Mouse (Mus musculus): ENCODE measurements around the gene Psd. TPM values are rescaled to one million over a fixed set of nuclear protein-coding genes. Genes with fewer than 3 reads are reported as not detected.

Gene Psd
- total and polyA plus RNA-seq, 2 experiments, result 0.46 to 0.57 TPM

- Histone ChIP-seq H3K36me3 (ENCODE audit: control insufficient read depth, insufficient read depth, low read length) (no peaks in the 10 kb centered on the region; the same call in 1 of the 2 replicates), H3K4me1 (ENCODE audit: control insufficient read depth, insufficient read depth, low read length) (0 out of 2 replicates have a peak, but pooled peaks cover 3% of the 10 kb centered on the region)
Observed at GRCm38 (mm10) chr19:46308706-46309435, 18.1 kb downstream of the Psd start.

GRCm38 (mm10) chr19:46308303-46308702 is 18.7 kb downstream of the Psd start:
- no peak for DNase-seq (ENCODE audit: extremely low read depth, low read depth, low spot score)
- TF ChIP-seq CTCF (IDR thresholded peaks at IDR 0.05; ENCODE audit: low read depth, low read length) (no peak), POLR2A (IDR thresholded peaks at IDR 0.05; ENCODE audit: extremely low read depth, insufficient read depth, low read length) (no peak)
- H3K4me3 ChIP-seq (ENCODE audit: insufficient read depth, low read depth, low read length), result no peak overlapping the region
- H3K27me3 ChIP-seq (ENCODE audit: control insufficient read depth, insufficient read depth, low read length), result no peaks in the 10 kb centered on the region
- no peak overlapping the region for H3K9ac ChIP-seq (ENCODE audit: low read depth, low read length)
- no peaks in the 10 kb centered on the region; the same call in 1 of the 2 replicates for H3K36me3 ChIP-seq (ENCODE audit: control insufficient read depth, insufficient read depth, low read length)
- H3K4me1 ChIP-seq (ENCODE audit: control insufficient read depth, insufficient read depth, low read length), result 0 out of 2 replicates have a peak, but pooled peaks cover 3% of the 10 kb centered on the region
- WGBS, result 92% methylated on average over 16 of the region's 16 CpGs
- H3K79me2 ChIP-seq (ENCODE audit: control insufficient read depth, insufficient read depth, low read length), result no peaks in the 10 kb centered on the region
- no peak overlapping the region for H3K27ac ChIP-seq (replicated peaks; ENCODE audit: insufficient read depth, low read depth, low read length)

More at GRCm38 (mm10) chr19:46308706-46309435, 18.1 kb downstream of the Psd start:
- H3K9ac ChIP-seq (ENCODE audit: low read depth, low read length), result peak overlapping the region; percentile 57
- peak; percentile 48 for DNase-seq (ENCODE audit: extremely low read depth, low read depth, low spot score)
- H3K27ac ChIP-seq (replicated peaks; ENCODE audit: insufficient read depth, low read depth, low read length), result no peak overlapping the region
- TF ChIP-seq CTCF (IDR thresholded peaks at IDR 0.05; ENCODE audit: low read depth, low read length) (peak; percentile 95), POLR2A (IDR thresholded peaks at IDR 0.05; ENCODE audit: extremely low read depth, insufficient read depth, low read length) (no peak)
- no peaks in the 10 kb centered on the region for H3K27me3 ChIP-seq (ENCODE audit: control insufficient read depth, insufficient read depth, low read length)
- no peak overlapping the region; the same call in 1 of the 2 replicates for H3K4me3 ChIP-seq (ENCODE audit: insufficient read depth, low read depth, low read length)
- 12% methylated on average over 47 of the region's 47 CpGs for WGBS
- no peaks in the 10 kb centered on the region for H3K79me2 ChIP-seq (ENCODE audit: control insufficient read depth, insufficient read depth, low read length)

GRCm38 (mm10) chr19:46307781-46308180 is 19.2 kb downstream of the Psd start:
- Histone ChIP-seq H3K36me3 (ENCODE audit: control insufficient read depth, insufficient read depth, low read length) (no peaks in the 10 kb centered on the region; the same call in 1 of the 2 replicates), H3K27me3 (ENCODE audit: control insufficient read depth, insufficient read depth, low read length) (no peaks in the 10 kb centered on the region), H3K4me3 (ENCODE audit: insufficient read depth, low read depth, low read length) (no peak overlapping the region), H3K9ac (ENCODE audit: low read depth, low read length) (no peak overlapping the region), H3K79me2 (ENCODE audit: control insufficient read depth, insufficient read depth, low read length) (no peaks in the 10 kb centered on the region), H3K27ac (replicated peaks; ENCODE audit: insufficient read depth, low read depth, low read length) (no peak overlapping the region), H3K4me1 (ENCODE audit: control insufficient read depth, insufficient read depth, low read length) (0 out of 2 replicates have a peak, but pooled peaks cover 3% of the 10 kb centered on the region)
- DNase-seq (ENCODE audit: extremely low read depth, low read depth, low spot score), result no peak
- whole genome bisulfite sequencing, result 96% methylated on average over 16 of the region's 16 CpGs
- TF ChIP-seq POLR2A (IDR thresholded peaks at IDR 0.05; ENCODE audit: extremely low read depth, insufficient read depth, low read length) (no peak), CTCF (IDR thresholded peaks at IDR 0.05; ENCODE audit: low read depth, low read length) (no peak)

- Histone ChIP-seq H3K79me2 (ENCODE audit: control insufficient read depth, insufficient read depth, low read length) (no peaks in the 10 kb centered on the region), H3K4me3 (ENCODE audit: insufficient read depth, low read depth, low read length) (no peak overlapping the region), H3K27ac (replicated peaks; ENCODE audit: insufficient read depth, low read depth, low read length) (no peak overlapping the region), H3K36me3 (ENCODE audit: control insufficient read depth, insufficient read depth, low read length) (no peaks in the 10 kb centered on the region; the same call in 1 of the 2 replicates), H3K4me1 (ENCODE audit: control insufficient read depth, insufficient read depth, low read length) (0 out of 2 replicates have a peak, but pooled peaks cover 3% of the 10 kb centered on the region), H3K9ac (ENCODE audit: low read depth, low read length) (no peak overlapping the region), H3K27me3 (ENCODE audit: control insufficient read depth, insufficient read depth, low read length) (no peaks in the 10 kb centered on the region)
- 94% methylated on average over 9 of the region's 9 CpGs for WGBS
- TF ChIP-seq POLR2A (IDR thresholded peaks at IDR 0.05; ENCODE audit: extremely low read depth, insufficient read depth, low read length) (no peak), CTCF (IDR thresholded peaks at IDR 0.05; ENCODE audit: low read depth, low read length) (no peak)
- DNase-seq (ENCODE audit: extremely low read depth, low read depth, low spot score), result no peak
Observed at GRCm38 (mm10) chr19:46306751-46307289, 20.1 kb downstream of the Psd start.

GRCm38 (mm10) chr19:46306268-46306610 is 20.7 kb downstream of the Psd start:
- DNase-seq (ENCODE audit: extremely low read depth, low read depth, low spot score), result no peak
- no peaks in the 10 kb centered on the region; the same call in 1 of the 2 replicates for H3K36me3 ChIP-seq (ENCODE audit: control insufficient read depth, insufficient read depth, low read length)
- H3K4me3 ChIP-seq (ENCODE audit: insufficient read depth, low read depth, low read length), result no peak overlapping the region; the same call in 1 of the 2 replicates
- H3K9ac ChIP-seq (ENCODE audit: low read depth, low read length), result no peak overlapping the region; the same call in 1 of the 2 replicates
- no peaks in the 10 kb centered on the region for H3K79me2 ChIP-seq (ENCODE audit: control insufficient read depth, insufficient read depth, low read length)
- H3K27me3 ChIP-seq (ENCODE audit: control insufficient read depth, insufficient read depth, low read length), result no peaks in the 10 kb centered on the region
- WGBS, result 72% methylated on average over 5 of the region's 5 CpGs
- H3K4me1 ChIP-seq (ENCODE audit: control insufficient read depth, insufficient read depth, low read length), result 0 out of 2 replicates have a peak, but pooled peaks cover 3% of the 10 kb centered on the region
- TF ChIP-seq POLR2A (IDR thresholded peaks at IDR 0.05; ENCODE audit: extremely low read depth, insufficient read depth, low read length), result no peak
- no peak for TF ChIP-seq CTCF (IDR thresholded peaks at IDR 0.05; ENCODE audit: low read depth, low read length)
- no peak overlapping the region for H3K27ac ChIP-seq (replicated peaks; ENCODE audit: insufficient read depth, low read depth, low read length)

All from liver, adult 2 months (tissue).